Mouse (Mus musculus) C2C12 (cell line): Measurements from ENCODE around the gene Prrt1. TPM values are rescaled to one million over a fixed set of nuclear protein-coding genes. Genes with fewer than 3 reads are reported as not detected.
A peak's percentile ranks its signal among the peaks of the same experiment; 100 is the strongest.

ENCODE experiments used
- H3K27me3 ChIP-seq: one replicate; pipeline ENCODE4 v1.6.1; 2011; ENCODE audit not compliant: control insufficient read depth, insufficient read depth, insufficient read length
- H3K36me3 ChIP-seq: one replicate; pipeline ENCODE4 v1.6.1; 2011; ENCODE audit not compliant: control insufficient read depth, insufficient read depth
- H3K4me3 ChIP-seq: one replicate; pipeline ENCODE4 v1.5.1; 2011; ENCODE audit warnings: mild to moderate bottlenecking, control low read depth; ENCODE audit not compliant: poor library complexity, insufficient read depth, severe bottlenecking
- H3K79me2 ChIP-seq: one replicate; pipeline ENCODE4 v1.6.1; 2011; ENCODE audit not compliant: control insufficient read depth, insufficient read depth
- H3K79me3 ChIP-seq: one replicate; pipeline ENCODE4 v1.6.1; 2011; ENCODE audit warnings: low read depth, control low read depth
- H3ac ChIP-seq: one replicate; pipeline ENCODE3; 2011; ENCODE audit warnings: low read depth; ENCODE audit not compliant: control insufficient read depth, insufficient read length
- CEBPB ChIP-seq: IDR thresholded peaks from one replicate; pipeline ENCODE4 v1.6.1; 2011; ENCODE audit warnings: low read depth, mild to moderate bottlenecking, control low read depth, moderate library complexity
- CTCF ChIP-seq: IDR thresholded peaks from one replicate; pipeline ENCODE4 v1.5.1; 2011; ENCODE audit not compliant: control insufficient read depth, insufficient read depth, insufficient read length
- FOSL1 ChIP-seq: IDR thresholded peaks from one replicate; pipeline ENCODE4 v1.8.0; 2011; ENCODE audit warnings: mild to moderate bottlenecking, low read length; ENCODE audit not compliant: poor library complexity, insufficient read depth, severe bottlenecking
- MAX ChIP-seq: IDR thresholded peaks from one replicate; pipeline ENCODE4 v1.6.1; 2011; ENCODE audit warnings: mild to moderate bottlenecking, control low read depth
- MYOD1 ChIP-seq: IDR thresholded peaks from one replicate; pipeline ENCODE4 v1.6.1; 2011; ENCODE audit warnings: low read depth; ENCODE audit not compliant: control insufficient read depth, insufficient read length
- MYOG ChIP-seq: IDR thresholded peaks from one replicate; pipeline ENCODE4 v1.6.1; 2011; ENCODE audit not compliant: control insufficient read depth, insufficient read length; ENCODE audit errors: extremely low read depth
- USF1 ChIP-seq: IDR thresholded peaks from one replicate; pipeline ENCODE4 v1.6.1; 2011; ENCODE audit warnings: low read depth, mild to moderate bottlenecking, control low read depth, moderate library complexity
- polyA plus RNA-seq: library from polyadenylated mRNA; unstranded; fragments of >200 nt; fragmentation: generic; extraction: Trizol; gene quantifications from one replicate; pipeline ENCODE4 v1.2.1, GENCODE M21; 2012; ENCODE audit warnings: missing spikeins

Prrt1 gene
- polyA plus RNA-seq, 1 experiment, result not detected

- Histone ChIP-seq H3ac (peak overlapping the region; percentile 48), H3K4me3 (peak overlapping the region; percentile 36), H3K79me3 (peaks cover 3% of the 10 kb centered on the region), H3K79me2 (peaks cover 6% of the 10 kb centered on the region), H3K36me3 (no peaks in the 10 kb centered on the region), H3K27me3 (no peaks in the 10 kb centered on the region)
- no peak for TF ChIP-seq CEBPB
- TF ChIP-seq MYOG, result no peak
- TF ChIP-seq MYOD1, result no peak
- no peak for TF ChIP-seq USF1
- TF ChIP-seq CTCF, result no peak
- TF ChIP-seq FOSL1, result no peak
- no peak for TF ChIP-seq MAX
These were observed 16.0 kb downstream of the Prrt1 start for GRCm38 (mm10) chr17:34645256-34645829.

GRCm38 (mm10) chr17:34645831-34646511 lies 16.6 kb downstream of the Prrt1 start:
- TF ChIP-seq MYOD1 (no peak), CTCF (no peak), FOSL1 (no peak), MAX (no peak), MYOG (no peak), USF1 (no peak), CEBPB (no peak)
- Histone ChIP-seq H3K27me3 (no peaks in the 10 kb centered on the region), H3K4me3 (no peak overlapping the region)

GRCm38 (mm10) chr17:34646906-34647787 lies 17.8 kb downstream of the Prrt1 start, which contains the start of gene Atf6b:
Gene Atf6b (plus strand): TSS chr17:34647146.
- Histone ChIP-seq H3K4me3 (peak within 1 kb of the TSS; percentile 91), H3K27me3 (no peaks in the 10 kb centered on the region), H3K36me3 (no peaks in the 10 kb centered on the region), H3K79me3 (peaks cover 3% of the 10 kb centered on the region), H3K79me2 (peaks cover 6% of the 10 kb centered on the region), H3ac (peak within 1 kb of the TSS; percentile 86)
- TF ChIP-seq MYOD1, result no peak
- TF ChIP-seq MYOG, result no peak
- no peak for TF ChIP-seq CTCF
- peak; percentile 50 for TF ChIP-seq MAX
- TF ChIP-seq USF1, result peak; percentile 97
- no peak for TF ChIP-seq CEBPB
- no peak for TF ChIP-seq FOSL1

More at GRCm38 (mm10) chr17:34645831-34646511, 16.6 kb downstream of the Prrt1 start:
- Histone ChIP-seq H3K79me3 (peaks cover 3% of the 10 kb centered on the region), H3ac (no peak overlapping the region), H3K36me3 (no peaks in the 10 kb centered on the region), H3K79me2 (peaks cover 6% of the 10 kb centered on the region)

GRCm38 (mm10) chr17:34648141-34648890 lies 19.0 kb downstream of the Prrt1 start:
- peaks cover 6% of the 10 kb centered on the region for H3K79me2 ChIP-seq
- no peaks in the 10 kb centered on the region for H3K27me3 ChIP-seq
- TF ChIP-seq MYOG, result no peak
- TF ChIP-seq MAX, result no peak
- no peak for TF ChIP-seq FOSL1
- no peak for TF ChIP-seq USF1
- TF ChIP-seq MYOD1, result no peak
- TF ChIP-seq CEBPB, result no peak
- TF ChIP-seq CTCF, result no peak
- peaks cover 3% of the 10 kb centered on the region for H3K79me3 ChIP-seq
- H3K36me3 ChIP-seq, result peaks cover 7% of the 10 kb centered on the region
- H3ac ChIP-seq, result no peak overlapping the region
- no peak overlapping the region for H3K4me3 ChIP-seq

- Histone ChIP-seq H3K4me3 (no peak overlapping the region), H3ac (no peak overlapping the region), H3K27me3 (no peaks in the 10 kb centered on the region), H3K79me2 (peaks cover 6% of the 10 kb centered on the region), H3K79me3 (peaks cover 3% of the 10 kb centered on the region), H3K36me3 (peaks cover 7% of the 10 kb centered on the region)
- TF ChIP-seq MYOD1 (no peak), FOSL1 (no peak), USF1 (no peak), MYOG (no peak), MAX (no peak), CEBPB (no peak), CTCF (no peak)
These were observed 20.0 kb downstream of the Prrt1 start for GRCm38 (mm10) chr17:34649106-34649864.
